Mouse (Mus musculus) cerebral cortex, adult 2 months (tissue): Measurements from ENCODE around the gene Egfl7.

Experiments
- WGBS: fragments of 180-500 bp; shearing (Covaris S2); methylation state at CpG from one replicate; pipeline ENCODE4 v1.1.7; 2018; 5-methylcytosine and 5-hydroxymethylcytosine counted together

The Egfl7 gene

DNA sequence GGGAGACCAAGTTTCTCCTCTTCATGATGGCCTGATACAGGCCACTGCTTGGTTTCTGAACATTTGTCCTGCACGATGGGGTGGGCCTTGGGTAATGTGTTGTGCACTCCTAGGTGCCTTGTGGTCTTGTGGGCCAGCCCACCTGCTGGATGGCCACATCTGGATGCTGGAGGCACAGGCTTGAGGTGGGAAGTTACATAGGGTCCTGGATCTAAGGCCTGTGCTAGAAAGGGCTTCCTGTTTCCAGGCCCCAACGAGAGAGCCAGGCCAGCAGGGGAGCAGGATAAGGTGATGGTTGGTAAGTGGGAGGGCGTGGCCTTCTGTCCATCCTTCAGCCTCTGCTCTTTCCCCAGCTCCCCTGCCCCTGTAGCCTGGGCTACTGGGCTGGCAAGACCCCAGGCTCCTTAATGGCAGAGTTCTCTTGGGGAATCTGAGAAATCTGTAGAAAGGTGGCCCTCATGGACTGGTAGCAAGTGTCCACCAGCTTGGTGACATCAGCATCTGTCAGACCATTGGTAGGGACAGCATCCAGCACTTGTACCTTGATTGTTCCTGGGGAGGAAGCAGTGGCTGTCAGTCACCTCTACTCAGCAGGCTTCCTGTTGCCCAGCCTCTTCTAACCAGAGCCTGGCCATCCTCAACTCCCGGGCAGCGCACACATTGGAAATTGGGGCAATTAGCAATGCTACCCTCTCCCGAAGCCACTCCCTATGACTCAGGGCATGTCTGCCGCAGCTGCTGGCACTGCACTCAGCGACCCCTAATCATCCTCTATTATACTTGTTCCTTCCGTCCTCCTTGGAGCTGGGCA, 13.6 kb downstream of the Egfl7 start:
- WGBS = 77% methylated on average over 9 of the region's 9 CpGs

DNA sequence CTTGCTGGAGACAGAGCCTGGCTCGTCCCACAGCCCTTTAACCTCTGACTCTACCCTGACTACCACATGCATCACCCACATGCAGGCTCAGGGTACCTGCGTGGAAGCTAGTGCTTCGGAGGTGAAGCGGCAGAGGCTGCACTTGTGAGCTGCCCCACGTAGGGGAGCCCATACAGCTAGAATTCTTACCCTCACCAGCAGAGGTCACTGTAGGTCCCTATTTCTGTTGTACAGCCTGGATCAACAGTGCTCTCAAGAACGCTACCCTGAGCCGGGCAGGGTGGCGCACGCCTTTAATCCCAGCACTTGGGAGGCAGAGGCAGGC, 14.2 kb downstream of the Egfl7 start:
- 62% methylated on average over 9 of the region's 9 CpGs for WGBS

DNA sequence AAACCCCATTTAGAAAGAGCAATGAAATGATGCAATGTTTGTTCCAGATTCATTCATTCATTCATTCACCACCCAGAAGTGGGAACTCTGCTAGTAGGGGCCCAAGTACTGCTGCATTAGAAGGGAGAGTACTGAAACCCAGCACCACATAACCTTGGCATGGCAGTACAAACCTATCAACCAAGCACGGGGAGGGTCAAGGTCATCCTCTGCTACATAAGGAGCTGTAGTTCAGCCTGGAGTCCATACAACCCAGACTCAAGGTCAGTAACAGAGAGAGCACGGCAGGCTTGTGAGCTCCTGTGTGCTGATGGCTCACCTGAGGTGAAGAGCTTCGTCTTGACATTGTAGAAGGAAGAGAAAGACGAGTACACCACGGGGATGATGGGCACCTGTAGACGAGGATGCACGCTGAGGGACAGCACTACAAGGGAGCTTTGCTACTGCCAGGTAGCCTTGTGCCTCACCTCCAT, 14.7 kb downstream of the Egfl7 start:
- 81% methylated on average over 7 of the region's 7 CpGs for WGBS

DNA sequence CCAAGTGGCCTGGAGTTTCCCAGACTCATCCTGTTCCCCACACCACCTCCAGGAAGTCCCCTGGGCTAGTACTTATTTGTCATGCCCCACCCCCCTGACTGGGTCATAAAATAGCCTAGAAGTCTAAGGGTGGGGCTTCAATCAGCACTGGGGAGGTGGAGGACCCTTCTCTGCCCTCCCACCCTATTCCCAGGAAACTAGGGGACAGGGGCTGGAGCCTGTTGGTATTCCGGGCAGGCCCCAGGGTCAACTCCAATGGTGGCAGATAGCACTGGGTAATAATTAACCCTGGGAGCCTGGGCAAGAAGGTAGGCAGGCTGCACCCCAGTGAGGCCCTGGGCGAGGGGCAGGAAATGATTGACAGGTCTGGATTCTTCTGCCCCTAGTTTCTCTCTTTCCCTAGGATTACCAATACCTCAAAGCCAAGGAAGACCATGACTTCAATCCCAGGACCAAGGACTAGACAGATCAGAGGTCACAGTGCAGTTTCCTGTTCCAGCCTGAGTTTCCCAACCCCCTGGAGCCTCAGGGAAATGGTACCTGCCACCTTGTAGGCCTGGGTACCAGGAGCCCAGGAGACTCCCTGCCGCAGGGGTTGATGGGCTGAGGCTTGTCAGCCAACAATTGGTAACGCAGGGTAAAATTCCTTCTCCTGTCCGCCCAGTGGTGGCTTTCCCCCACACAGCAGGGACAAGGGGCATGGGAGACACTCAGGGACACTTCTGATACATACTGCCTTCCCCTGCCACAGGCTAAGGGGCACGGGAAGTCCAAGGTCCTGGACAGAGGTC, 15.3 kb downstream of the Egfl7 start:
- 80% methylated on average over 6 of the region's 6 CpGs for WGBS

DNA sequence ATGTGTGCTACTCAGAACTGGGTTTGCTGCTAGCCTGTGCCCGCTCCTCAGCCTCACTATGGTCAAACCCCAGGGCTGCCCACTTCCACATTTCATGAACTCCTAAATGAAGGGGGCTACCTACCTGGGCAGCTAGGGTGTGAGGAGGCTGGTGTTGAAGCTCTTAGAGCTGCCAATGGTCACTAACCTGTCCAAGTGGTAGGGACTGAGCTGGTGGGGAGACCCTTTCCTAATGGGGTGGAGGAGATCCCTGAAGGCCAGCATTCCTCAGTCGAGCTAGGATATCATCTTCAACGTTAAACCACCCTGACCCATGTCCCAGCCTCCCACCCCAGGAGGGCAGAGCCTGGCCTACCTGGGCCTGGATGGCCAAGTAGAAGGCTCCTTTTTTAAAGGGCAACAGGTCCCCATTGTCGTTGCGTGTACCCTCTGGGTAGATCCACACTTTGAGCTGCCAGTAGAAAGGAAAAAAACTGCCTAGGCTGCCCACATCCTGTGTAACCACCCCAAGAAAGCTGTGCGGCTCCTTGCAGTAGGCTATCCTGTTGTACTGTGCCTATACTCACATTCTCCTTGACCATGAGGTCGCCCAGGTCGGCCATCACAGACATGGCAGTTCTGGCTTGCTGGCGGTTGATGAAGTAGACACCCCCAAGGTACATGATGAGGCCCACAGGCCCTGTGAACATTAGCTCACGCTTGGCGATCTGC, 16.1 kb downstream of the Egfl7 start:
- 85% methylated on average over 11 of the region's 11 CpGs for WGBS

DNA sequence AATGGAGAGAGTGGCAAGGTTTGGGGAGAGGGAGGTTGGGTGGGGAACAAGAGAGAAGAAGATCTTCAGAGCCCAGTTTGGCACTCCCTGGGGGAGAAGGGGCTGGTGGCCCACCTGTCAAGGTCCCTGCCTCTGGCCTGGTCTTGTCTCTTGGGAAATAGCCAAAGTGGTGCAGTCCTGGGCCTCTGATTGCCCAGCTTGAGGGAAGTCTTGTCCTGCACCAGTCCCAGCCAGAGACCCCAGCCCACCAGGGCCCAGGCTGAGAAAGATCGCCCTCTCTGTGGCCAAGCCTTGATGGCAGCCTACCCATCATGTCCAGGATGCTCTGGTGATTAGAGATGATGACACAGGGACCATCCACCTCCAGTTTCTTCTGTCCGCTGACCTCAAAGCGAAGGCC, 17.1 kb downstream of the Egfl7 start:
- WGBS = 96% methylated on average over 3 of the region's 3 CpGs

DNA sequence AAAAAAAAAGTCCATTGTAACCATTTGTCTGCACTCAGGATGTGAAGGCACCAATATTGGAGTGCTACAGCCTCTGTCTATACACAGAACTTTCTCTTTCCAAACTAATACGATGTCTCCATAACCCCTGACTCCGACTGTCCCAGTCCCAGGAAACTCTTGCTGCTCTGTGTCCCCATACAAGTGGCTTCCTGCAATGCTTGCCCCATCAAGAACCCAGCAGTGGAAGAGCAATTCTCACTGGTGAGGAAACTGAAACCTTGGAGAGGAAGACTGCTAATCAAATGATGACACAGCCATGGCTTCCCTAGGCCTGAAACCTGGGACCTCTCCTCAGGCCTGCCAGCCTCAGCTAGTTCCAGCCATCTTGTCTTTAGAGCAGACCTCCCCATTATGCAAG, 18.0 kb downstream of the Egfl7 start:
- WGBS = 91% methylated on average over 2 of the region's 2 CpGs

DNA sequence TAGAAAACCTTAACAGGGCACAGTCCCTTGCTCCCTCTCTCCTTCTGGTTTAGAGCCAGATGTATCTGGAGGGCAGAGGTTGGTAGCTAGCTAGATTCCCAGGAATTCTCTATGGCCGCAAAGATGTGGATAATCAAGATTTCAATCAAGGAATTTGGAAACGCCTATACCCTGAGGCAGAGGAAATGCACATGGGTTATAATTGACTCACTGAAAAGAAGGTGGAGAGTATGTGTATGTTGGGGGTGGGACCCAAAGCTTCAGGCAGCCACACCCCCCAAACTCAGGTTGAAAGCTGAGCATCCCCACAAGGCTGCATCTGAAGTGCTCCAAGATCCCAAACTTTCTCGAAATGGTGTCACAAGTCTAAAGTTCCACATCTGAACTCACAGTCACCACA, 18.6 kb downstream of the Egfl7 start:
- 84% methylated on average over 3 of the region's 3 CpGs for WGBS

DNA sequence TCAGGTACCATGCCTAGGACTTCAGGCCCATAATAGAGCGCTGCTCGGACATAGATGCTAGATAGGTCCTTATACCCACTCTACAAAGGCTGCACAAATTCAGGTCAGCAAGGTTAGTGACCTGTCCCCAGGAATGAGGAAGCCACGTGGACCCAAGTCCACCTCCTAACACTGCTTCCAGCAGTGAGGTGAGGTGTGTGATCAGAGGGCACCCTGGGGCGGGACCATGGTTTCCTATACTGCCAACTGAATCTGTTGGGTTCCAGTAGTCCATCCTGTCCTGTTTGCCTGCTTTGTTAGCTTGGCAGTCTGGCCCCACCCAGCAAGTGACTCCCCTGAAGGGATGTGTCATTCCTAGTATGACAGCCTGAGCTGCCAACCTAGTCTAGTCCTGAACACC, 20.2 kb downstream of the Egfl7 start:
- WGBS = 92% methylated on average over 4 of the region's 4 CpGs

DNA sequence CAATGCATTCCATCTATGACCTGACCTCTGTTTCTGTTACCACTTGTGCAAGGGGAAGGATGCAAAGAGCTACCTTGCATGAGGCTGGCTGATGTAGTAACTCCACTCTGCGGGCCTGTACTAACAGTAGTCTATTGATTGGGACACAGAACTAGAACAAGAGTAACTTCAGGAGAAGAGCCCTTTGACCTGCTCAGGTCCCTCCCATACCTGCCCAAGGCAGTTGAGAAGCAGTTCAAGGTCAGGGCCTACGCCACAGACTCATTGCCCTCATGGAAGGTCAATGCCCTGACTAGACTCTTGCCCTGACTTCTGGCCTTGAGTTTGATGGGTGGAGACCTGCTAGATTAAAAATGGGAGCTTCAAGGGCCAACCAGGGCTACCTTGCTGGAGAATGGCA, 20.9 kb downstream of the Egfl7 start:
- WGBS = 97% methylated on average over 2 of the region's 2 CpGs

DNA sequence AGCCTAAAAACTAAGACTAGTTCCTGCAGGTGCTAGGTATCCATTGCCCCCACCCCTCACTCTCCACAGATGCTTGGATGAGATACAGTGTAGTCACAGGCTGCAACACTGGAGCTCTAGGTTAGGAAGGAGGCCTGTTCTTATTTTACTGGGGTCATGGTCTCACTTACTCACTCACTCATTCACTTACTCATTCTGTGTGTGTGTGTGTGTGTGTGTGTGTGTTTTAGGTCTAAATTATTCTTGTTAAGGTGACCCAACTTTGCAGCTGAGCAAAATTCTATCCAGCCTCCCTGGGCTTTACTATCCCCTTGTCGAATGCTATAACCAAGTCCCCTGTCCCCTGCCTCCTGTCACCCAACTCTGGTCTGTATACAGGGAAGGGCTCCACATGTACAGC, 21.8 kb downstream of the Egfl7 start:
- 88% methylated on average over 1 of the region's 1 CpGs for WGBS

DNA sequence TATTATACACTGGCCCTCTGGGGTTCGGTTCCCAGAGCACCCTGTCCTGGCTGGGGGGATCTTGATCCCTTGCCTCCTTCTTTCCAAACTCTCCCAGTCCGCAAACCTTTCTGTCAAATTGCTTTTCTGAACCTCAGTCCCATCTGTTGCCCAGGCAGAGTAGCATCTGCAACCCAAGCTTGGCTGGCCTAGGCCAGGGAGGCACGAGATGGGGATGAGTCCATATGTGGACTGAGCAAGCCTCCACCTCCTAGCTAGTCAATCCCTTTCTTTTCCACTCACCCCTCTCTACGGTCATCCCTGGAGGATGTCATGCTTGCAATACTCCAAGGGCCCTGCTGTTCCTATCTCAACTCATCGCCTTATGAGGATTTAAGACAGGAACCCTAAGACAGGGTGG, 22.8 kb downstream of the Egfl7 start:
- WGBS = 93% methylated on average over 5 of the region's 5 CpGs

DNA sequence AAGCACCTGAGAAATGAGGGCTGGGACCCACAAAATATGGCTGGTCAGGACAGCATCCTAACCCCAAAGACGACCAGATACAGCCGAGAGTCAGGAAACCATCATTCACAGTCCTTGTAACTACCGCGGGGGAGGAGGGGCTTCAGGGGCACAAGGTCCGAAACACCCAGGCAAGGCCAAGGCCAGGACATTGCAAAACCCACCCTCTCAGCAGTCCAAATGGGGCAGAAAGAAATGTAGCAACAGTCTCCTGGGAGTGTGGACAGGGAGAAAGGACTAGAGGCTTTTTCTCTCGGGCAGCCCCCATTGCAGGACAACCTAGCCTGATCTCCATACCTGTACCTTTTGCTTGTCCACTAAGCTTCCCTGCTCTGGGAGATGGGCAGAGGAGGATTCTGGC, 23.3 kb downstream of the Egfl7 start:
- 53% methylated on average over 6 of the region's 6 CpGs for WGBS

DNA sequence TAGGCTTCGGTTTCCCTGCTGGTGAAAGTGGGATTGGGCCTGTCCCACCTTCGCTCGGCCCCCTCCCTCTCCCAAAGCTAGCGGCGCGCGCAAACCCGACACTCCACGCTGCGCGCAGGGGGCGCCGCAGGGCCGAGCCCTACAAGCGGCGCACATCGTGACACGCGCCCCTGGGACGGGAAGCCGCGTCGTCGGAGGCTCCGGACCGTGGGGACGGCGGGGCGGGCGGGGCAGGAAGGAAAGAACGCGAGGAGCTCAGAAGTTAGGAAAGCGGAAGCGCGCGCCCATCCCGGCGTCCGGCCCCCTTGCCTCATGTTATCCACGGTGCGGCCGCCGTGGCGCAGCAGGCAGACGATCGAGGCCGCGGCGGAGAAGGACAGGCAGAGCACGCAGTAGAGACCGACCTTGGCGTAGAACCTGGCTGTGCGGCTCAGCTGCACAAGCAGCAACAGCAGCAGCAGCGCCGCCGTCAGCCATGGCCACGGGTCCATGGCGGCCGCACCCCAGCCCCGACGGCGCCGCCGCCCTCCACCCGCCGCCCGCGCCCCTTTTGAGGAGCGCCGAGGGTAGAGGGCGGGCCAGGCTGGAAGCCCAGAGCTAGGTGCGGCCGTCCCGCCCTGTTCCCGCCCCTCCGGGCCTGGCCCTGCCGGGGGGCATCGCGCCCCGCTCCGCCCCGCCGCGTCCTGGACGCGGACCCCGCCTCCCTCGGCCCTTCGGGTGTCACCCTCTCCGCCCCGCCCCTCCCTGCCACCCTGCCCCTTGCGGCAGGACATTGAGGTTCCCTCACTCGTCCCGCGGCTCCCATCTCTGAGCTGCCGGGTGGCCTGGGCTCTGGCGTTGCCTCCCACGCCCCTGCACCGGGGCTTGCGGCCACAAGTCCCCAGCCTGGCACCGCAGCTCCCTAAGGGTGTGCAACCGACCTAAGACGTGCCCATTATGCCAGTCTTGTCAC, 24.2 kb downstream of the Egfl7 start, which contains the start of gene Agpat2:
Gene Agpat2, minus strand, starts transcription at position 698 of the 952 bp plus-strand sequence.
- 2% methylated on average over 103 of the region's 103 CpGs for WGBS

DNA sequence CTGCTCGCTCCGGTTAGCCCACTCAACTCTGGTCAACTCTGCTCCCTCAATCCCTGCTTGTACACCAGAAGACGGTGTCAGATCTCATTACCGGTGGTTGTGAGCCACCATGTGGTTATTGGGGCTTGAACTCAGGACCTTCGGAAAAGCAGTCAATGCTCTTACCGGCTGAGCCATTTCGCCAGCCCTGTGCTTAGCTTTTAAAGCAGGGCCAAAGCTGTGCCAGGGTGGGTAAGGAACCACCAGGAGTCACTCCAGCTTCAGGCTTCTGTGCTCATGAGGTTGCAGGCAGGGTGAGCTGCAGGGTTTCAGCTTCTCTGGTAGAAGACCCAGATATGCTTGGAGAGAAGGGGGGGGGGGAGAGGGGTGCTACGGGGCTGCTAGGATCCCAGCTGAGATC, 25.5 kb downstream of the Egfl7 start:
- 84% methylated on average over 8 of the region's 8 CpGs for WGBS

DNA sequence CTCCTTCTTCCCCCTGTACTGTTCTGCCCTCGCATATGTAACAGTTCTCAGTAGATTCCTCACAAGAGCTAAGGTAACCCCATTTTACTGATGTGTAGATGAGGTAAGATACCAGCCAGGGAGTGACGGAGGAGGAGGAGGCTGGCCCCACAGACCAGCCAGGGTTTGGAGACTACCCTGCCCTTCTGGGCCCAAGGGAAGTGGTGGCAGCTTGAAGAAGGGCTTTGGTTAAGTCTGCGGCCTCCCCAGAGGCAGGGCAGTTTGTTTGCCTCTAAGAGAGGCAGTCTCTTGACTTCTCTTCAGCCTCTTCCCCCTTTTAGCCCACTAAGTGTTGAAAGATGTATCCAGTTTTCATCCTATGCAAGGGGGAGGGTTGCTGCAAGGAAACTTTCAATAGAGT, 26.8 kb downstream of the Egfl7 start:
- 91% methylated on average over 3 of the region's 3 CpGs for WGBS

DNA sequence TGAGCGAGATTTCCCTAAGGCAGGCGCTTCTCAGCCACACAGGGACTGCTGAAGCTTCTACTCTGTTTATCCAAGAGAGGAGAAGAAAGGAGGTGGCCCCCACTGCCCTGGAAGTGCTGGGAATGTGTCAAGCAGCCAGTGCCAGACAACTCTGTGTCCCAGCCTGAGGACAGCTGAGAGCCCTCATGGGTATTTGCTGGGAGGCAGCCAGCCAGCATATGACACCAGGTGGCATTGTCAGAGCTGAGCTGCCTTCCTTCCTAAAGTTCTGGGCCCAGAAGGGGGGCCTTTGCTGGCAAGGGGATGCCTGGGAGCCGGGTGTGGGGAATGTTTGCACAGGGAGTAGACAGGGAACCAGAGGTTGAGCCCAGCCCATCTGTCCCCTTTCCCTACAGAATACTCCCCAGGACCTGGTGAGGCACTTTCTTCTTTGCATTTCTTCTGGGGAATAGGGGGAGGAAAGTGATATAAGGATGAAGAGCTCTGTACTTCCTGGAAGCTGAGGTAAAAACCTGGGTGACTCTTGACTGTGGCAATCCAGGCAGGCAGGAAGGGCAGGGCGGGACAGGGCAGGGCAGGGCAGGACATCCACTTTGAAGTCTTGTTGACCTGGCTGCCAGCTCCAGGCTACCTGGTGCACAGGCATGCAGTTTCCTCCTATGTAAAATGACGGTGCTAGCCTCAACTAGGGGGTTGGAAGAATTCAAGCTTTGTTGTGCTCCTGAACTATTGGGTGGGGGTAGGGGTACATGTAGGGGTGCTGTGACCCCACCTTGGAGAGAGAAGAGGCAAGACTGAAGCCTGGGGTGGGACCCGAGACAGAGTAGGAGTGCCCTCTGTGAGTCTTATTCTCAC, 27.5 kb downstream of the Egfl7 start:
- WGBS = 66% methylated on average over 6 of the region's 6 CpGs

DNA sequence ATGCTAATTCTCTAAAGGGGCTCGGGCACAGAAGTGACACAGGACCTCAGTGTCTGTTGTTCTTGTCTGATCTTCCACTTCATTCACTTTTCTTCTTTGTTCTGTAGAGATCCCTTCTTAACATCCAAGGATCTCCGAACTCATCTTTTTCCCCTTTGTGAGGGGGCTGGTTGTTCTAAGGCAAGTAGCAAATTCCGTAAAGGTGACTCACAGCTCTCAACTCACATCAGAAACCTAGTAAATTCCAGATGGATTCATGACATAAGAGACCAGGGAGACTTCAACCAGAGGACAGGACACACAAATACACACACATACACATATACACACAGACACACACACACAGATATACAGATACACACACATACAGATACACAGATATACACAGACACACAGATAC, 30.7 kb downstream of the Egfl7 start:
- 72% methylated on average over 3 of the region's 3 CpGs for WGBS

DNA sequence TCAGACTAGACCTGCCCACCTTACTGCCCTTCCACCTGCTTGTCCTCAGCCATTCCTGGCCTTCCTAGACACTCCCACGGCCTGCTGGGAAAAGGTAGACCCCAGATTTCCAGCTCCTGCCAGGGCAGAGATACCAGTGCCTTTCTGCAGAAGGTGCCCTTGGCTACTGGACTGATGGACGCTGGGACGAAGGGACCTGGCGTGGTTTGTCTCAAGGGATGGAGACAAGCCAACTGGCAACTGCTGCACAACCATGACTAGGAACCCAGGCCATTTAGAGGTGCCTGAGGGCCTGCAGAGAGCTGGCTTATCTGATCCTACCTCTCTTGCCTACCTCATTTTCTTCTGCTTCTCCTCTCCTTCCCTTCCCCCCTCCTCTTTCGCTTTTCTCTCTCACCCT, 35.1 kb downstream of the Egfl7 start:
- 83% methylated on average over 5 of the region's 5 CpGs for WGBS

DNA sequence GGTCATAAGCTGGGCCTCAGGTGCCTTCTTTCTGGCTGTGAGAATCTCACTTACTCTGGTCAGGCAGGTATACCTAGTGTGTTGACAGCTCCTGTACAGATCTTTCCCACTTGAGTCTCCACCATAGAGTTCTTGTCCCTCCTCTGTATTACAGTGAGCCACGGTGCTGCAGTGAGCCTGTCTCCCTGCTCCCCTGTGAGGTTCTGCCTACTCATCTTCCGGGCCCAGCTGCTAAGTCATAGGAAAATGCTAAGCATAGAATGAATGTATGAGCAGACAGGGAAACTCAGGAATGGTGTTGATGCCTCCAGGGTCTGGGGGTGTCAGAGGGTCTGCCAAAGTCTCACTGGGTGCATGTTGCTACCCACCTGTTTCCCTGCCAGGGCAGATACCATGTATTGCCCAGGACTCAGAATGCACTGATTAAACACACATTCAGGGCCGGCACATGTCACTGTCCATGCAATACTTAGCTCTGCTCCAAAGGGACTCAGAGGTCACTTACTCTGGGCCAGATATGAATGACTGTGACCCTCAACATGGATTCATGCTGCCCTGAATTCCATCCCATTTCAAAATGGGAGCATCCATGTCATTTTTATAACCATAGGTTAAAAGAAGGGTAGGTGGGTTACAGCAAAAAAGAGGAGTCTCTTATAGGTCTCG, 35.8 kb downstream of the Egfl7 start:
- WGBS = 63% methylated on average over 4 of the region's 4 CpGs
